Mouse (Mus musculus) E14TG2a.4 (cell line): Measurements from ENCODE around the gene Ampd2.

Experiments used
- CTCF ChIP-seq: conservative IDR thresholded peaks from 2 replicates; pipeline ENCODE4 v1.5.1; 2014; ENCODE audit warnings: low read length
- NANOG ChIP-seq: IDR thresholded peaks from 2 replicates; pipeline ENCODE4 v1.6.1; 2014; ENCODE audit warnings: borderline replicate concordance, low read length, mixed read lengths
- POU5F1 ChIP-seq: IDR thresholded peaks from 2 replicates; pipeline ENCODE4 v1.6.1; 2014; ENCODE audit warnings: low read length, borderline replicate concordance

GRCm38 (mm10) chr3:108124131-108124530 lies 37.7 kb upstream of the Ampd2 start:
- TF ChIP-seq CTCF (no peak), NANOG (no peak), POU5F1 (no peak)
